Mouse (Mus musculus) heart, postnatal 14 days (tissue): ENCODE data around the gene Lmntd1. TPM values are rescaled to one million over a fixed set of nuclear protein-coding genes. Genes with fewer than 3 reads are reported as not detected.

Source experiments
- DNase-seq, 2 experiments: peaks; one replicate each; pipeline ENCODE4 v3.0.0; 2021 to 2022
- intact Hi-C: fragments of 180-260 bp; cut with DNase I; formaldehyde crosslinking; loops from one replicate; pipeline ENCODE4 v1.15.1; 2025
- total RNA-seq, 2 experiments: library from RNA; stranded (reverse); gene quantifications; 2 replicates each; pipeline ENCODE4 v1.2.3; 2021

Gene Lmntd1
- total RNA-seq, 2 experiments from 2014 or later = 0.59 to 1.4 TPM

- no peak for DNase-seq
- intact Hi-C loops = no loop called here
Observed at GRCm38 (mm10) chr6:145567832-145568231, 46.3 kb downstream of the Lmntd1 start.

GRCm38 (mm10) chr6:145567296-145567695 is 46.8 kb downstream of the Lmntd1 start:
- DNase-seq = no peak
- intact Hi-C loops = no loop called here

GRCm38 (mm10) chr6:145565663-145566062 is 48.5 kb downstream of the Lmntd1 start:
- no peak for DNase-seq
- intact Hi-C loops = no loop called here

- intact Hi-C loops = no loop called here
- no peak for DNase-seq
Observed at GRCm38 (mm10) chr6:145564671-145565070, 49.4 kb downstream of the Lmntd1 start.

- DNase-seq = no peak
- intact Hi-C loops = no loop called here
Observed at GRCm38 (mm10) chr6:145557059-145557992, 56.8 kb downstream of the Lmntd1 start.

- intact Hi-C loops = no loop called here
Observed at GRCm38 (mm10) chr6:145553226-145553625, 60.9 kb downstream of the Lmntd1 start.

GRCm38 (mm10) chr6:145552817-145553216 is 61.3 kb downstream of the Lmntd1 start:
- intact Hi-C loops = no loop called here

More at GRCm38 (mm10) chr6:145553226-145553625, 60.9 kb downstream of the Lmntd1 start:
- no peak for DNase-seq

GRCm38 (mm10) chr6:145550993-145551392 is 63.1 kb downstream of the Lmntd1 start:
- intact Hi-C loops = no loop called here
- DNase-seq = no peak

More at GRCm38 (mm10) chr6:145552817-145553216, 61.3 kb downstream of the Lmntd1 start:
- DNase-seq = no peak

- intact Hi-C loops = no loop called here
Observed at GRCm38 (mm10) chr6:145545927-145546641, 68.0 kb downstream of the Lmntd1 start.

GRCm38 (mm10) chr6:145544838-145545237 is 69.3 kb downstream of the Lmntd1 start:
- DNase-seq = no peak
- intact Hi-C loops = no loop called here

More at GRCm38 (mm10) chr6:145545927-145546641, 68.0 kb downstream of the Lmntd1 start:
- no peak for DNase-seq

- intact Hi-C loops = no loop called here
- DNase-seq = no peak
Observed at GRCm38 (mm10) chr6:145544304-145544703, 69.8 kb downstream of the Lmntd1 start.

GRCm38 (mm10) chr6:145539568-145539859 is 74.6 kb downstream of the Lmntd1 start:
- no peak for DNase-seq
- intact Hi-C loops = no loop called here

GRCm38 (mm10) chr6:145538787-145539567 is 75.1 kb downstream of the Lmntd1 start:
- intact Hi-C loops = no loop called here
- no peak for DNase-seq

GRCm38 (mm10) chr6:145530464-145530863 is 83.7 kb downstream of the Lmntd1 start:
- no peak for DNase-seq
- intact Hi-C loops = no loop called here

GRCm38 (mm10) chr6:145523337-145523736 is 90.8 kb downstream of the Lmntd1 start:
- no peak for DNase-seq
- intact Hi-C loops = loop anchor here (5.0 kb wide), 1 partner anchor 59 kb away; no protein-coding TSS in a partner anchor

- DNase-seq = no peak
- intact Hi-C loops = loop anchor here (5.0 kb wide), 1 partner anchor 60 kb away; no protein-coding TSS in a partner anchor
Observed at GRCm38 (mm10) chr6:145522617-145523016, 91.5 kb downstream of the Lmntd1 start.

GRCm38 (mm10) chr6:145517002-145517401 is 97.1 kb downstream of the Lmntd1 start:
- DNase-seq = no peak
- intact Hi-C loops = no loop called here

- DNase-seq = peak; percentile 31 to 61
- intact Hi-C loops = no loop called here
Observed at GRCm38 (mm10) chr6:145515859-145516581, 98.1 kb downstream of the Lmntd1 start.

GRCm38 (mm10) chr6:145511265-145511664 is 102.9 kb downstream of the Lmntd1 start:
- no peak for DNase-seq
- intact Hi-C loops = no loop called here

GRCm38 (mm10) chr6:145508828-145509227 is 105.3 kb downstream of the Lmntd1 start:
- no peak for DNase-seq
- intact Hi-C loops = no loop called here
